Mouse (Mus musculus) hindbrain, embryonic 13.5 days (tissue): ENCODE measurements around the gene Igsf21. TPM values are rescaled to one million over a fixed set of nuclear protein-coding genes. Genes with fewer than 3 reads are reported as not detected.

ENCODE experiments used
- ATAC-seq: fragments of 200-750 bp; cut with Nextera tagmentation; 2 replicates; pipeline ENCODE4 v1.8.0; 2017; ENCODE audit warnings: moderate TSS enrichment; ENCODE audit not compliant: low FRiP score
- H3K27ac ChIP-seq: fragments of 300-500 bp; sonication (generic); 2 replicates; pipeline ENCODE4 v1.5.1; 2015; ENCODE audit warnings: inconsistent platforms, mild to moderate bottlenecking, moderate library complexity
- H3K27me3 ChIP-seq: fragments of 300-500 bp; sonication (generic); 2 replicates; pipeline ENCODE4 v1.6.1; 2015; ENCODE audit warnings: mild to moderate bottlenecking, inconsistent platforms
- H3K36me3 ChIP-seq: fragments of 300-500 bp; sonication (generic); 2 replicates; pipeline ENCODE4 v1.6.1; 2015; ENCODE audit warnings: mild to moderate bottlenecking, inconsistent platforms
- H3K4me1 ChIP-seq: fragments of 300-500 bp; sonication (generic); replicated peaks from 2 replicates; pipeline ENCODE4 v1.6.1; 2015; ENCODE audit warnings: inconsistent platforms
- H3K4me2 ChIP-seq: fragments of 300-500 bp; sonication (generic); 2 replicates; pipeline ENCODE4 v1.6.1; 2015; ENCODE audit warnings: inconsistent platforms, mild to moderate bottlenecking, moderate library complexity
- H3K4me3 ChIP-seq: fragments of 300-500 bp; sonication (generic); 2 replicates; pipeline ENCODE4 v1.5.1; 2015; ENCODE audit warnings: mild to moderate bottlenecking, inconsistent platforms
- H3K9ac ChIP-seq: fragments of 300-500 bp; sonication (generic); 2 replicates; pipeline ENCODE4 v1.6.1; 2015; ENCODE audit warnings: mild to moderate bottlenecking, inconsistent platforms
- H3K9me3 ChIP-seq: fragments of 300-500 bp; sonication (generic); 2 replicates; pipeline ENCODE4 v1.6.1; 2016; ENCODE audit warnings: inconsistent platforms
- WGBS: fragments of 180-500 bp; shearing (Covaris S2); methylation state at CpG from one replicate; pipeline ENCODE4 v1.1.7; 2015; 5-methylcytosine and 5-hydroxymethylcytosine counted together
- polyA plus RNA-seq: library from polyadenylated mRNA; unstranded; fragments of >200 nt; fragmentation: Nextera tagmentation; extraction: Ambion mirVana; gene quantifications from 2 replicates; pipeline ENCODE4 v1.2.1, GENCODE M21; 2015

Igsf21 gene
- polyA plus RNA-seq, 1 experiment from 2014 or later: 46.4 TPM

DNA sequence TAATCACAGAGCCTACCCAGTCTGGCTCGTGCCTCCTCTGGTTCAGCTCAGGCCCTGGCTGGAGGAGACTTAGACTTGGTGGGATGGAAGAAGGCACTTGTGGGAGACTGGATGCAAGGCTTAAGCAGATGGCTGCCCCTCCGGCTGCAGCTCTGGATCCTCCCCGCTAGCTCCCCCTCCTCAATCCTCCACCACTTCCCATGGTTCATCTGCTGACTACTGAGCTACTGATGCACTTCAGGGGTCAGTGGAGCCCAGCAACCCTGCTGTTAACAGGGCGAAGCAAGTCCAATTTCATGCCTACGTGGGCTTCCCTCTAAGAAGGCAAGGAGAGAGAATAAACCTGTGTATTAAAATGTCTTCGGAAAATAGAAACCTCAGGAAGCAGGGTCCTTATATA, 222.8 kb downstream of the Igsf21 start:
- Histone ChIP-seq H3K9me3 (peaks cover 4% of the 10 kb centered on the region; the same call in 1 of the 2 replicates), H3K27me3 (peaks cover 19% of the 10 kb centered on the region), H3K27ac (0 out of 2 replicates have a peak overlapping the region, but pooled peaks have one; percentile 30), H3K4me1 (peaks cover 14% of the 10 kb centered on the region; the same call in 1 of the 2 replicates), H3K4me3 (no peak overlapping the region), H3K9ac (no peak overlapping the region), H3K36me3 (no peaks in the 10 kb centered on the region), H3K4me2 (no peak overlapping the region)
- no peak for ATAC-seq
- 50% methylated on average over 6 of the region's 6 CpGs for WGBS

DNA sequence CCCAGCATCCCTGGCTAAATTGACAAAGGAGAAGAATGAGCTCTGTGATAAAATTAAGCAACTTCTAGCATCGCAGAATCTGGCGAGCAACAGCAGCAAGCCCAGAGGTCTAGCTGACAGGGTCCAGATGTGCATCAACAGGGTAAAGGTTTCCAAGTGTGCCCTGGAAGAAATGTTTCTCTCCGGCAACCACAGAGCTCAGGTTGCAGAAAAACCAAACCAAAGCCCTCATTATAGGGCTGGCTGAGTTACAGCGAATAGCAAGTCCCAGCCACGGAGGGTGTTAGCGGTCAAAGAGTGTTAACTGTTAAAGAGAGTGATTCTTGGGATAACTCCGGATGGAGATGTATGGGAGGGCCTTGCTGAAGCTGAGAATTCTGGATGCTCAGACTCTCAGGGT, 230.7 kb downstream of the Igsf21 start:
- peaks cover 16% of the 10 kb centered on the region for H3K4me1 ChIP-seq
- H3K4me3 ChIP-seq: no peak overlapping the region
- no peak for ATAC-seq
- H3K9ac ChIP-seq: no peak overlapping the region
- H3K36me3 ChIP-seq: no peaks in the 10 kb centered on the region
- peaks cover 3% of the 10 kb centered on the region; the same call in 1 of the 2 replicates for H3K27me3 ChIP-seq
- H3K4me2 ChIP-seq: no peak overlapping the region
- H3K27ac ChIP-seq: no peak overlapping the region
- H3K9me3 ChIP-seq: no peaks in the 10 kb centered on the region
- WGBS: 68% methylated on average over 7 of the region's 7 CpGs

DNA sequence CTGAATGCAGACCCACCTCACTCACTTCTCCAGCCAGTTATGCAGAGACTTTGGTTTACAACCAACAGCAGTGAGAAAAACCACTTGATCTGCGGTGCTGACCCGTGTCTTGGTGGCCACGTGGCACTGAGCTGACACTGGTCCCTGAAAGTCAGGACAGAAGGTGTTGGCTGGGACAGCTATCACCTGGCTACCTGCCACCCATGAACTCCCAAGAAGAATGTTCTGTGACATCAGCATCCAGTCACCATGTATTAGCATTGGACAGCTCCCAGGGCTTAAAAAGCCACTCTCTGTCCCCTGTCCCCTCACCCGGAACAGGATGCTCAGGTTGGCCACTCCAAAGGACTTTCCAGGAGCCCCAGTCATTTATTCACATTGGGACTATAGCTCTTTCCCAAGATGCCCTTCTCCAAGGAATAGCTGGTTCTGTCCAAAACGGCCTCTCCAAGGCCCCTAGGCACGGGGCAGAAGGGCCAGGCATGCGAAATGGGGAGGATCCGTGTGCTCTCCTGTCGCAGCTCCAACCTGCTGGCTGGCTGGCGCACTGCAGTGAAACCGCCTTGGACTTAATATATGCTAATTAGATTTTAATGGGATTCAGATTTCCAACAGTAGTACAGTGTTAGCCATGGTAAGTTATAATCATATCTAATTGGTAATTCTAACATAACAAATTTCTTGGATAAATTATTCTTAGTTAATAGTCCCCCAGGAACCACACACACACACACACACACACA, 235.7 kb downstream of the Igsf21 start:
- H3K36me3 ChIP-seq: no peaks in the 10 kb centered on the region
- H3K27ac ChIP-seq: no peak overlapping the region
- no peak overlapping the region for H3K9ac ChIP-seq
- no peaks in the 10 kb centered on the region for H3K9me3 ChIP-seq
- H3K27me3 ChIP-seq: peaks cover 19% of the 10 kb centered on the region
- H3K4me1 ChIP-seq: peaks cover 17% of the 10 kb centered on the region
- ATAC-seq: peak; percentile 73
- H3K4me3 ChIP-seq: no peak overlapping the region
- no peak overlapping the region for H3K4me2 ChIP-seq
- 50% methylated on average over 11 of the region's 11 CpGs for WGBS

DNA sequence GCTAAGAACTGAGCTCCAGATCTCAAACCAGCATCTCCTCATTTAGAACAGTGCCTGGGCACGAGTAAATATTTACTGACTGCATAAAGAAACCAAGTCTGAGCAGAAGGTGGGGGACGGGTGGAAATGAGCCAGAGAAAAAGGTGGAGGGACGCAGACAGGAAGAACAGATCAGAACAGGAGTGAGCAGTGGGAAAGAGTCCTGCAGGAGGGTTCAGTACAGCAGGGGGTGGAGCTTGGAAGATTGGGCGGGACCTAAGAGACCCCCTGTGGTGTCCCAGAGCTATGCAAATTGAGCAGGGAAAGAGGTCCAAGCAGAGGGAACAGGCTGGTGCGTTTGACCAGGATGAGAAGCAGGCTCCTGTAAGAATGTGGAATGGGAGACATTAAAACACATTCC, 241.7 kb downstream of the Igsf21 start:
- Histone ChIP-seq H3K36me3 (no peaks in the 10 kb centered on the region), H3K4me2 (peak overlapping the region; percentile 35), H3K9me3 (no peaks in the 10 kb centered on the region), H3K9ac (no peak overlapping the region), H3K4me3 (no peak overlapping the region), H3K27me3 (peaks cover 45% of the 10 kb centered on the region), H3K27ac (no peak overlapping the region), H3K4me1 (peaks cover 37% of the 10 kb centered on the region)
- ATAC-seq: no peak
- 25% methylated on average over 5 of the region's 5 CpGs for WGBS

DNA sequence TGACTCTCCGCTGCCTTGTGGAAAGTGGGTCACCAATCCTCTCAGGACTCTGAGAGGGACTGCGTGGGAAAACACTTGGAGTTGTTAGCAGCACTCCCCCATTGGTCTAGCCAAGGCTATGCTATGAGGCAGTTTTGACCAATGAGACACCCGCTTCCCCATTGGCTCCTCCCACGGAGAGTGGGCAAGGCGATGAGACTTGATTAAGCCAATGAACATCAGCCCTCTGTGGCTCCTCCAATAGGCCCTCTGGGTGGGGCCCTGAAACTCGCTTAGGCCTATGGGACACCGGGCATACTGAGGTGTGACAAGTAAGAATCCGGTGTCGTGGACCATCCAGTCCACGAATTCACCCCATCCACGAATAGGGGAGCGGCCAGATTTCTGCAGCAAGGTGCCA, 242.4 kb downstream of the Igsf21 start:
- Histone ChIP-seq H3K9ac (no peak overlapping the region), H3K27me3 (peaks cover 43% of the 10 kb centered on the region)

DNA sequence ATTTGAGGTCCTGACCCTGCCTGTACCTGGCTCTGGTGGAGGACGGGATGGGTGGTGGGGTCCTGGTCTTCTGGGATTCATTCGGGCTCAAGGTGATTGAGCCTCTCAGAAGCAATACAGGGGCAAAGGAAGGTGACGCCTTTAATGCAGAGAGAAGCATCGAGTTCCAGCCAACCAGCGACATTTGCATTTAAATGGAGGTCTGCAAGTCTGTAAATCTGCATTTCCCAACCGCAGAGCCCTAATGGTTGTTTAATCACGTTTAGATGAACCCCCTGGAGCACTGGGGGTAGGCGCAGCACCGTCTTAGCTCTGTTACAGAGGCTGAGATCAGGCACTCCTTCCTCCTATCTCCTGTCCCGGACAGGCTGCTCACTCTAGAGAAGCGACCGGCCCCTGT, 244.5 kb downstream of the Igsf21 start:
- Histone ChIP-seq H3K9ac (no peak overlapping the region), H3K36me3 (no peaks in the 10 kb centered on the region), H3K4me2 (no peak overlapping the region), H3K27ac (peak overlapping the region; percentile 62), H3K4me1 (peaks cover 42% of the 10 kb centered on the region), H3K27me3 (peaks cover 38% of the 10 kb centered on the region), H3K4me3 (no peak overlapping the region), H3K9me3 (no peaks in the 10 kb centered on the region)
- 4% methylated on average over 12 of the region's 12 CpGs for WGBS
- no peak for ATAC-seq

More for the DNA sequence above, 242.4 kb downstream of the Igsf21 start:
- H3K36me3 ChIP-seq: no peaks in the 10 kb centered on the region
- H3K4me3 ChIP-seq: no peak overlapping the region; the same call in 1 of the 2 replicates
- peaks cover 37% of the 10 kb centered on the region for H3K4me1 ChIP-seq
- H3K4me2 ChIP-seq: peak overlapping the region; percentile 35
- H3K27ac ChIP-seq: no peak overlapping the region
- WGBS: 20% methylated on average over 12 of the region's 12 CpGs
- H3K9me3 ChIP-seq: no peaks in the 10 kb centered on the region
- ATAC-seq: no peak; the same call in 1 of the 2 replicates

DNA sequence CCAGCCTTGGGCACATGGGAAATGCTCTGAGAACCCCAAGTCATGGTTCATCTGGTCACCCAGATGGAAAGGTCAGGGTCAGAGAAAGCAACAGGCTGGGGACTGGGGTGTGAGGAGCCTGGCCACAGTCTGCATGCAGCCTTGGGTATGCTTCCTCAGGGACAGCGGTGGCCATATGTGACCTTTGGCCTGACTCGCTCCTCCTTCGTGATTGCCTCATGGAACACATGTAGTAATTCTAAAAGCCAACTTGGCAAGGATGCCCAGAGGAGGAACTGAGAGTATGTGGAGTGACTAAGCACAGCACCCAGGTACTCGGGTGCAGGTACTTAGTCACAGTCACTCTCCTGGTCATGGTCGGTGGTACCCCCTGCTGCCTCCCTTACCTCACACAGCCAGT, 245.7 kb downstream of the Igsf21 start:
- Histone ChIP-seq H3K4me2 (no peak overlapping the region), H3K4me1 (peaks cover 44% of the 10 kb centered on the region), H3K27ac (no peak overlapping the region), H3K4me3 (no peak overlapping the region), H3K27me3 (peaks cover 32% of the 10 kb centered on the region), H3K36me3 (no peaks in the 10 kb centered on the region), H3K9me3 (no peaks in the 10 kb centered on the region), H3K9ac (no peak overlapping the region)
- ATAC-seq: no peak
- WGBS: 81% methylated on average over 5 of the region's 5 CpGs

DNA sequence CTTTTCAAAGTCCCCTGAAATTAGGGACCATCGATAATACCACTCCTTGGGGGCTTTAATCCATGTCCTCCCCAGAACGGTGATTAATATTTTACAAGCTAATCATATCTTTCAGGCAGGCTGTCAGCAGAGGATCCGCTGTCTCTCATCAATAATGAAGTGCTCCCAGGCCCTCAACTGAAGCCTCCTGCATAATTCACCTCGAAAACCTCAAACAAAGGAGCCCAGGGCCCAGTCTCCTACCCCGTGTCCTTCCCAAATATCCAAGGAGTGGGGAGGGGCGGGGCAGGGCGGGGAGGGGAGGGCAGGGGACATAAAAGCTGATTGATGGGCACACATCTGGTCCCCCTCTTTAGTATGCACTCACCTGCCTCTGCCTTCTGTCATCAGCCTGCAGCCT, 247.6 kb downstream of the Igsf21 start:
- H3K4me1 ChIP-seq: peaks cover 48% of the 10 kb centered on the region
- H3K27me3 ChIP-seq: peaks cover 20% of the 10 kb centered on the region
- H3K4me3 ChIP-seq: no peak overlapping the region
- H3K9ac ChIP-seq: no peak overlapping the region
- no peak overlapping the region for H3K4me2 ChIP-seq
- H3K9me3 ChIP-seq: no peaks in the 10 kb centered on the region
- no peaks in the 10 kb centered on the region for H3K36me3 ChIP-seq
- ATAC-seq: no peak
- 26% methylated on average over 7 of the region's 7 CpGs for WGBS
- no peak overlapping the region for H3K27ac ChIP-seq

DNA sequence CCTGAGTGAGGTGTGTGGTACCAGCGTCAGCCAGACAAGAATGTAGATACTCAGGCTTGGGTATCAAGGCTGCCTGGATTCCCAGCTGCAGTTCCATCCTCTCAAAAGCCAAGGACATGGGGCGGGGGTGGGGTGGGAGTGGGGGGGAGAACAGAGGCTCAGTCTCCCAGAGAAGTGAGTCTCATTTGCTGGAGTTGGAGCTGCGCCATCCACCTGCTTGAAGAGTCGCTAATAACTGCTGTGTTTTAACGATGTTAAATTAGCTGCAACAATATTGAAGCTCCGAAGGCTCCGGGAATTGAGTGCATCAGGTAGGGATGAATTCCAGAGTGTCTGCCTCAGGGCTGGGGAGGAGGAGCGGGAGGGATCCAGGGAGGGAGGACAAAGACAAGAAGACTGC, 250.9 kb downstream of the Igsf21 start:
- H3K9me3 ChIP-seq: no peaks in the 10 kb centered on the region
- ATAC-seq: no peak
- no peak overlapping the region for H3K4me2 ChIP-seq
- H3K36me3 ChIP-seq: no peaks in the 10 kb centered on the region
- H3K4me1 ChIP-seq: peaks cover 33% of the 10 kb centered on the region
- peaks cover 5% of the 10 kb centered on the region; the same call in 1 of the 2 replicates for H3K27me3 ChIP-seq
- WGBS: 53% methylated on average over 8 of the region's 8 CpGs
- no peak overlapping the region for H3K9ac ChIP-seq
- H3K4me3 ChIP-seq: no peak overlapping the region
- H3K27ac ChIP-seq: no peak overlapping the region

DNA sequence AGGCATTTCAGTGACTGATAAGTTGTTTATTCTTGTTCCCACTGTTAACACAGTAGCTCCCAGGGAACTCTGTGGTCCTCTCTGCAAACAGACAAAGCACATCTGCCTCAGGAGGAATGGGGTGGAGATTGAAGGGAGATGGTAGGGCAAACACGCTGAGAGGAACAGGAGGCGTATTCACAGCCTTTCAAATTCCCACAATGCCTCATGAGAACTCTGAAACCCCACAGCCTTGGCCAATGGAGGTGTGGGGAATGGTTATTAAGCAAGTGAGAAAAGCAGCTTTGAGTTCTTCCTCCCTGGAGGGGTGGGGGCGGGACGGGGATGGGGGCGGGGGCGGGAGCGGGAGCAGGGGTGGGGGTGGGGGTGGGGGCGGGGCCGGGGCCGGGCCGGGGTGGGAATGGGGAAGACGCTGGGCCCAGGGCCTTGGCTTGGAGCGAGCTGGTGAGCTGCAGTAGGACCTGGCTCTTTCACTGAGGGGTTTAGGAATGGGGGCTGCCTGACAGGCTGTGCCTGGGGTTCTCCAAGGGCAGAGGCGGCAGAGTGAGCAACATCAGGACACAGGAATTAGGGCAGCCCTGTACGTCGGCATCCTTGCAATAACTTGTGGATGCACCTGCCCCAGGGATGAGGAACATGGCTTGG, 253.4 kb downstream of the Igsf21 start:
- H3K36me3 ChIP-seq: no peaks in the 10 kb centered on the region
- H3K4me3 ChIP-seq: no peak overlapping the region
- no peak overlapping the region for H3K9ac ChIP-seq
- no peak for ATAC-seq
- no peak overlapping the region for H3K4me2 ChIP-seq
- peaks cover 29% of the 10 kb centered on the region for H3K4me1 ChIP-seq
- WGBS: 16% methylated on average over 7 of the region's 16 CpGs
- no peak overlapping the region for H3K27ac ChIP-seq
- H3K27me3 ChIP-seq: peaks cover 7% of the 10 kb centered on the region
- H3K9me3 ChIP-seq: no peaks in the 10 kb centered on the region

DNA sequence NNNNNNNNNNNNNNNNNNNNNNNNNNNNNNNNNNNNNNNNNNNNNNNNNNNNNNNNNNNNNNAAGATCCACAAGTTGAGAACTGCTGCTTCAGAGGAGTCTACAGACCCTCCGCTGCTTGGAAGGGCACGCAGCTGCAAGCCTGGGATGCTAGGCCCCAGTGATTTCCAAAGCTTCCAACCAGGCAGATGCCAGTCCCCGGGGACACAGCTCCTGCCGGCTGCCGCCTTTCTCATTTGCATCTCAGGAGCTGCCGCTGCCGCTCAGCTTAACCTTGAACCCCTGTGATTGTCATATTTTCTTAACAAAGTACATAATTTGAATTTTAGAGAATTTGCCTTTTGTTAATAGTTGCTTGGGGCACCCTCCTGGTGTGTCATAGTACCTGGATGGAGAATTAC, 259.7 kb downstream of the Igsf21 start:
- peaks cover 17% of the 10 kb centered on the region for H3K4me1 ChIP-seq
- H3K9ac ChIP-seq: 0 out of 2 replicates have a peak overlapping the region, but pooled peaks have one; percentile 11
- no peak overlapping the region for H3K27ac ChIP-seq
- H3K9me3 ChIP-seq: no peaks in the 10 kb centered on the region
- no peak overlapping the region for H3K4me3 ChIP-seq
- no peak for ATAC-seq
- H3K27me3 ChIP-seq: peaks cover 7% of the 10 kb centered on the region; the same call in 1 of the 2 replicates
- H3K4me2 ChIP-seq: no peak overlapping the region
- H3K36me3 ChIP-seq: no peaks in the 10 kb centered on the region
- 8% methylated on average over 7 of the region's 7 CpGs for WGBS

DNA sequence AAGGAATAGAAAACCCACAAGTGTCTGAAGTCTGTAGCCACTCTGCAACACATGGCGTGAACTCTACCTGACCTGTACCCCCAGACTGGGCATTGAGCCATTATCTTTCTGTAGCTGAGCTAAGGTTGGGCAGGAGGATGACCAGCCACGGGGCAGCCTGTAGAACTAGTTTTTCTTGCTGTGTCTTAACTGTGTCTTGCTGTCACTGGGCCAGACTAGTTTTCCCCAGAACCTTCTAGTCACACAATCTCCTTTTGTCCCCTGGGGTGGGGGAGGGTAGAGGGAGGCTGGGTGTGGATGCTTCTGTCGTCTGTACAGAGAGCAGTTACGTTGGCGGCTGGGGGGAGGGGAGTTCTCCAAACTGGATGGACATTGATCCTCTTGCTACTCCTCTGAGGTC, 267.9 kb downstream of the Igsf21 start:
- H3K4me1 ChIP-seq: peaks cover 37% of the 10 kb centered on the region
- ATAC-seq: no peak

More for the DNA sequence above, 267.9 kb downstream of the Igsf21 start:
- no peaks in the 10 kb centered on the region for H3K9me3 ChIP-seq
- 0 out of 2 replicates have a peak, but pooled peaks cover 2% of the 10 kb centered on the region for H3K27me3 ChIP-seq
- no peak overlapping the region for H3K9ac ChIP-seq
- H3K36me3 ChIP-seq: no peaks in the 10 kb centered on the region
- 37% methylated on average over 5 of the region's 5 CpGs for WGBS
- no peak overlapping the region for H3K4me3 ChIP-seq
- no peak overlapping the region for H3K4me2 ChIP-seq
- H3K27ac ChIP-seq: no peak overlapping the region
